Mouse (Mus musculus) colon, adult 2 months (tissue): ENCODE data around the gene Skiv2l. TPM values are rescaled to one million over a fixed set of nuclear protein-coding genes. Genes with fewer than 3 reads are reported as not detected.

Experiments used
- polyA plus RNA-seq: library from polyadenylated mRNA; depleted of rRNA; stranded (reverse); fragments of >200 nt; gene quantifications from 2 replicates; pipeline ENCODE4 v1.2.3, GENCODE M21; 2012; rRNA removed

The Skiv2l gene
- polyA plus RNA-seq, result 94.8 and 130 TPM in 2 replicates

DNA sequence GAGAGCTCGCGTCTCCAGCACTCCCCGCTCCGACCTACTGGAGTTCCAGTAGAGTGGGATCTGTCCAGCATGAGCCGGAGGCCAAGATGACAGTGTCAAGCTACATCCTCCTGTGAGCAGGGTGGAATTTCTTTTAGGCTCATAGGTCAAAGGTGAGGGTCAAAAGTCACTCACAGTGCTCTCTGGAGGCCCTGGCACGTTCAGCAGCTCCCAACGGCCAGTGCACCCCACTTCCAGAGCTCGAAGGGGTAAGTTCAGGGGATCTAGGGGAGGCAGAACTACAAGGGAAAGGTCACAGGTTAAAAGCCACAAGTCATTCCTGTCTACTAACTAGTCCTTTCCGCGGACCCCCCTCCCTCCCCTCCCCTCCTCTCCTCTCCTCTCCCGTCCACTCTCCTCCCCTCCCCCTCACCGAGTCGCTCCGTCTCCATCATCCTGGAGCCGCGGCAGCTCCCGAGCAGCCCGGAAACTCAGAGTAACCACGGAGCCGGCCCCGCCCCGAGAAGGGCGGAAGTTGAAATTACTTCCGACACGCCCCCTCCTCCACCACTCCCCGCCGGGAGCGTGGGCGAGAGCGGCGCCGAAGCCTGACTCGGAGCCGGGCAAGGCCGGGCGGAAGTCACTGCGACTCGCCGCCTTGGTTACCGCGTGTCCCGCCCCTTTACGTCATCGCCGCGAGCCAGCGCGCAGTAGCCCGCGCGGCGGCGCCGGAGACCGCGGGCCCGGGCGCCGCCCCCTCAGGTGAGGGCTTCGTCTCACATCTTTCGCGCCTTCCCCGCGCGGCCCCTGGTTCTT lies at the start of gene Skiv2l, which contains the start of gene Nelfe:
TSS of gene Skiv2l (minus strand) at position 489 of the 795 bp plus-strand sequence.
TSS of gene Nelfe (plus strand) at position 670 of the 795 bp plus-strand sequence.

DNA sequence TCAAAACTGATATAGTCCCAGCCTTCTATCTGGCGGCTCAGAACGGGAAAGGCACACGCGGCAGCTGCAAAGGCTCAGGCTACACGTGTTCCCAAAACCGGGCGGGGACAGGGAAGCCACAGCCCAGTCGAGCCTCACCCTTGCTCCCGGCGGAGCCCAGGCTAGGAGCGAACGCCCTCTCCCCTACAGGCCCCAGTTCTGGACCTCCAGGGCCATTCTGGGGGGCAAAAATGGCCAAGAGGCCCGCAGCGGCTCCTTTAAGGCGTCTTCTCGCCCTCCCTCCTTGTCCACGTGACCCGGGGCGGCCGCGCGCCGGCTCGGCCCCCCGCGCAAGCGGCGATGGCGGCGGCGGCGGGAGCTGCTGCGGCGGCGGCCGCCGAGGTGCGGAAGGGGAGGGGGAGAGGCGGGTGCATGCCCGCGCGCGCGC lies 48.2 kb upstream of the Skiv2l start, which contains the start of the genes C2 and Ehmt2:
TSS of gene C2 (minus strand) at position 106 of the 427 bp plus-strand sequence.
TSS of gene Ehmt2 (plus strand) at position 310 of the 427 bp plus-strand sequence.

DNA sequence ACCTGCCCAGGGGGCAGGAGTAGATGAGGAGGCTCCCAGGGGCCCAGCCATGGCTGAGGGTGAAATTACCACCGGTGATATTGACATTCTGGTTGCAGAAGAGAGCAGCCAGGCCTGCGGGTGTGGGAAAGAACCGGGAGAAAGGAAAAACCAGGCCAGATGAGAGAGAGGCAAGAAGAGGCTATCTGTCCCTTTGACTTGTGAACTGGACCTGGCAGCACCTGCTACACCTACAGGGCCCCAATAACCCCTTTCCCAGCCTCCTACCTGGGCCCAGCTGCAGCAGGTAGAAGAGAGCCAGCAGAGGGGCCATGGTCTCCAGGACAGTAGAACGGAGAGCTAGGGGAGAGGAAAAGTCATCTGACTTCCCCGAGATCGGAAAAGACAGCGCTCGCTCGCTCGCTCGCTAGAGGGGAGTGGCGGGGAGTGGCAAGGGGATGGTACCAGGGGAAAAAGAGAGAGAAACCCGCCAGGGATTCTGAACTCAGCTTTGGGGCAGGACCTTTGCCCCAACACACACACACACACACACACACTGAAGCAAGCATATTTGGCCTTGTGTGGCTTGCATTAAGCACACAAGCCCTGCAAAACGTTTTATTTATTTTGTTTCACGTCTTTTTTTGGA lies 31.8 kb upstream of the Skiv2l start, which contains the start of gene Gm20547:
TSS of gene Gm20547 (minus strand) at position 360 of the 628 bp plus-strand sequence.

DNA sequence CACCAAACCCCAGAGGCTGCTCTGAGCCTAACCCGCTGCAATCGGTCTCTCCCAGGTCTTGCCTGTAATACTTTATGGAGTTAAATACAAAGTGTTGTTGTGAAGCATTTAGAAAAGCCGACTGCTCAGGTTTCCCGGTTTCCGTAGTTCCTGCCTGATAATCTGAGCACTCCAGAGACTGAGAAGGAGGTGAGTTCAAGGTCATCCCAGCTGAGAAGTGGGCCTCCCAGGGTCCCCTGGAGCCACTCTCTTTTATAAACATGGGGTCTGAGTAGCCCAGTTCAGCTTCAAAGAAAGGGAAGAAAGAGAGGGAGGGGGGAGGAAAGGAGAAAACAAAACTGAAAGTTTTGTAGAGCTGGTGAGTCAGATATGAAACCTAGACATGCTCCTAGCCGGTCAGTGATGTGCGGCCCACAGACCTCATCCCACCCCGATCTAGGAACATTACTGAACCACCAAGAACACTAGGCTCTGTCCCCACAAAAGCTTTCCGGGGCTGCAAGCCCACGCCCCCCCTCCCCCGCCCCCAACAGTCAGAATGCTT lies 29.4 kb upstream of the Skiv2l start, which contains the start of gene Zbtb12:
TSS of gene Zbtb12 (plus strand) at position 148 of the 544 bp plus-strand sequence.

DNA sequence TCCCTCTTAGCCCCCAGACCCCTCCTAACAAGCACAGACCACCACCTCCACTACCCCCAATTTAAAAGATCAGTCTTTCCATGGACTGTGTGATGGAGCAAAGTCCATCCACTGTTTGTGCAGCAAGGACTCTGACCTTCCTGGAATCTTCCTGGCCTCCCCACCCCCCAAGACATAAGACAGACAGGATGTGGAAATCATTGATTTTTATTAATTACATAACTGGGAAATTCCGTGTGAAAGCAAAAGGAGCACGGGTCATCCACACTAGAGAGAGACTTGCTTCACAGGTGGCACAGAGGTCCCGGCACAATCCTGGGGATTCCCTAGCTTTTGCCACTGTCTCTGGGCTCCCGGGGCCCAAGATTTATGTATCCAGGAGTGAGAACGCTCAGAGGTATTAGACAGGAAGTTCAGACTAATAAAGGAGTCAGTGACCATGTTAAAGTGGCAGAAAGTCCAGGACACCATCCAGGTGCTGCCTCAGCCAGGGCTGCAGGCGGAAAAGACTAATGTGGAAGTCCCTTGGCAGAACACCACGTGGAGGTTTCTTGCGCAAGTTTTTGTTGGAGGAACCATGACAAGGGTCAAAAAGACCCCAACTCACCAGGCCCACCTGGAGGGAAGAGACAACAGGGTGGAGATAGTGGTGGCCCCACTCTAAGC lies 12.5 kb upstream of the Skiv2l start, which contains the start of gene Cfb:
TSS of gene Cfb (minus strand) at position 103 of the 666 bp plus-strand sequence.

DNA sequence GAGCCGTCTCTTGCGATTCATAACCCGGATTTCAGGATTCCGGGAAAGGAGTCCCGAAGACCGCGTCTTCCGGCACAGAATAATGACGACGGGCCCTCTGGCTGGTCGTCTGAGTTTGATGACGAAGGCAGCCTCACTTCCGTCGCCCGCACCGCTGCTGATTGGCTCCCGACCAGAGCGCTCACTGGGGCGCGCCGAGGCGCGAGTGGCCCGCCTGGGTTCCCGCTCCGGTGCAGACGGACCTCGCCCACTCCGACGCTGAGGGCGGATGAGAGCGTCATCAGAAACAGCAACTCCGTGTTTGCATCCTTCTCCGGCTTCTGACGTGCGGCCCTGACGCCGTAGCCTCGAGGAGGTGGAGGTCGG lies 13.2 kb downstream of the Skiv2l start, which contains the start of the genes Stk19 and Dxo:
TSS of gene Stk19 (minus strand) at position 90 of the 366 bp plus-strand sequence.
TSS of gene Dxo (plus strand) at position 164 of the 366 bp plus-strand sequence.

DNA sequence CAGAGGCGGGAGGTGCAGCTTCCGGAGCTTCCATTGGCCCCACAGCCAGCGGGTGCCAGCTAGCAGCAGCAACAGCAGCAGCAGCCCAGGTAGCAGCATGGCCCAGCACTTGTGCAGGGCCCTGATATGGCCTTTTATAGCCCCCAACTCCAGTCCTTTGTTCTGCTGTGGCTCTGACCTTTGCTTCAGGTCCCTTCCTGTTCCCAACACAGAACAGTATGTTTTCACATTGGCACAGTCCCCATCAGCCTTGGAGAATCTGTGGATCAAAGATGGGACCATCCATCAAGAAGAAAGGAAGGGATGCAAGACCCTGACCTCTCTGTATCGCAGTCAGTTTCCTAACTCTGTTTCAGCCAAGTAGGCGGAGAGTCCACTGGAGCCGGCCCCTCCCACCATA lies 45.7 kb downstream of the Skiv2l start, which contains the start of gene Cyp21a1:
TSS of gene Cyp21a1 (minus strand) at position 261 of the 400 bp plus-strand sequence.

Other genes with a start within 250 kb of the Skiv2l start
- gene Rnf5, start 246.5 kb downstream of the Skiv2l start, polyA plus RNA-seq, result 91.2 and 137 TPM in 2 replicates
- 343 and 453 TPM in 2 replicates for gene Agpat1, start 245.9 kb downstream of the Skiv2l start, polyA plus RNA-seq
- 3.5 and 4.3 TPM in 2 replicates for gene Egfl8, start 234.2 kb downstream of the Skiv2l start, polyA plus RNA-seq
- gene Ppt2, start 221.7 kb downstream of the Skiv2l start, polyA plus RNA-seq, result 44.8 and 48.2 TPM in 2 replicates
- gene Prrt1, start 220.7 kb downstream of the Skiv2l start, polyA plus RNA-seq, result 6.9 and 8.9 TPM in 2 replicates
- gene Fkbpl, start 205.4 kb downstream of the Skiv2l start, polyA plus RNA-seq, result 4.6 and 5.3 TPM in 2 replicates
- 93.5 and 97.8 TPM in 2 replicates for gene Atf6b, start 203.1 kb downstream of the Skiv2l start, polyA plus RNA-seq
- 56.6 TPM in 2 replicates for gene Tnxb, start 179.7 kb downstream of the Skiv2l start, polyA plus RNA-seq
- gene C4b, start 106.3 kb downstream of the Skiv2l start, polyA plus RNA-seq, result 24.3 and 25.4 TPM in 2 replicates
- not detected in 2 replicates for gene Cyp21a1, start 45.6 kb downstream of the Skiv2l start, polyA plus RNA-seq
- 50.0 and 62.6 TPM in 2 replicates for gene Stk19, start 13.3 kb downstream of the Skiv2l start, polyA plus RNA-seq
- gene Dxo, start 13.2 kb downstream of the Skiv2l start, polyA plus RNA-seq, result 65.2 and 67.7 TPM in 2 replicates
- 22.3 and 23.8 TPM in 2 replicates for gene Nelfe, start 181 bp upstream of the Skiv2l start, polyA plus RNA-seq
- 28.6 and 30.9 TPM in 2 replicates for gene Cfb, start 12.3 kb upstream of the Skiv2l start, polyA plus RNA-seq
- 7.3 and 7.9 TPM in 2 replicates for gene Zbtb12, start 29.3 kb upstream of the Skiv2l start, polyA plus RNA-seq
- gene Gm20547, start 31.8 kb upstream of the Skiv2l start, polyA plus RNA-seq, result not detected in 2 replicates
- 4.2 and 4.7 TPM in 2 replicates for gene C2, start 48.1 kb upstream of the Skiv2l start, polyA plus RNA-seq
- 317 and 331 TPM in 2 replicates for gene Ehmt2, start 48.3 kb upstream of the Skiv2l start, polyA plus RNA-seq
- 338 and 452 TPM in 2 replicates for gene Slc44a4, start 64.3 kb upstream of the Skiv2l start, polyA plus RNA-seq
- gene Neu1, start 81.0 kb upstream of the Skiv2l start, polyA plus RNA-seq, result 197 and 259 TPM in 2 replicates
- gene Hspa1b, start 109.0 kb upstream of the Skiv2l start, polyA plus RNA-seq, result 77.4 and 78.5 TPM in 2 replicates
- not detected in 2 replicates for gene Gm20481, start 119.7 kb upstream of the Skiv2l start, polyA plus RNA-seq
- gene Hspa1a, start 121.9 kb upstream of the Skiv2l start, polyA plus RNA-seq, result 40.8 and 41.4 TPM in 2 replicates
- 0.30 and 0.82 TPM in 2 replicates for gene Hspa1l, start 122.5 kb upstream of the Skiv2l start, polyA plus RNA-seq
- 57.6 and 64.6 TPM in 2 replicates for gene Lsm2, start 131.7 kb upstream of the Skiv2l start, polyA plus RNA-seq
- 196 and 213 TPM in 2 replicates for gene Vars, start 150.8 kb upstream of the Skiv2l start, polyA plus RNA-seq
- gene Vwa7, start 166.4 kb upstream of the Skiv2l start, polyA plus RNA-seq, result 0.73 and 0.83 TPM in 2 replicates
- 1.0 and 2.3 TPM in 2 replicates for gene Sapcd1, start 177.8 kb upstream of the Skiv2l start, polyA plus RNA-seq
- gene Msh5, start 196.5 kb upstream of the Skiv2l start, polyA plus RNA-seq, result 4.0 and 6.0 TPM in 2 replicates
- gene Clic1, start 199.8 kb upstream of the Skiv2l start, polyA plus RNA-seq, result 209 and 215 TPM in 2 replicates
- gene Ddah2, start 208.8 kb upstream of the Skiv2l start, polyA plus RNA-seq, result 32.5 and 33.0 TPM in 2 replicates
- 5.6 and 10.4 TPM in 2 replicates for gene Ly6g6c, start 215.2 kb upstream of the Skiv2l start, polyA plus RNA-seq
- 0.82 and 1.0 TPM in 2 replicates for gene Mpig6b, start 216.0 kb upstream of the Skiv2l start, polyA plus RNA-seq
- 77.8 and 86.1 TPM in 2 replicates for gene Ly6g6e, start 226.7 kb upstream of the Skiv2l start, polyA plus RNA-seq
- gene Ly6g6d, start 227.9 kb upstream of the Skiv2l start, polyA plus RNA-seq, result 19.4 and 23.3 TPM in 2 replicates
- gene Ly6g6f, start 235.4 kb upstream of the Skiv2l start, polyA plus RNA-seq, result 2.1 and 2.8 TPM in 2 replicates
- gene Abhd16a, start 239.1 kb upstream of the Skiv2l start, polyA plus RNA-seq, result 238 and 254 TPM in 2 replicates